Mouse (Mus musculus) brown adipose tissue, adult 24 weeks (tissue): ENCODE results near the gene Pcca. TPM values are rescaled to one million over a fixed set of nuclear protein-coding genes. Genes with fewer than 3 reads are reported as not detected.
"Not testable (repeated sequence)": the region's sequence is repeated elsewhere in the genome, so short reads cannot be mapped to it uniquely, and the experiment has no call there.

ENCODE experiments used
- H3K27ac ChIP-seq: fragments of 200-500 bp; replicated peaks from 2 replicates; pipeline ENCODE4 v1.5.1; 2012; ENCODE audit warnings: low read depth, mild to moderate bottlenecking, low read length
- H3K4me1 ChIP-seq: fragments of 200-500 bp; 2 replicates; pipeline ENCODE4 v1.6.1; 2012; ENCODE audit warnings: low read length, mixed read lengths; ENCODE audit not compliant: control insufficient read depth, insufficient read depth, insufficient read length
- H3K4me3 ChIP-seq: fragments of 200-500 bp; 2 replicates; pipeline ENCODE4 v1.5.1; 2012; ENCODE audit warnings: low read depth, mild to moderate bottlenecking, low read length, moderate library complexity; ENCODE audit not compliant: insufficient read depth
- polyA plus RNA-seq: library from polyadenylated mRNA; stranded (reverse); fragments of >200 nt; gene quantifications from 2 replicates; pipeline ENCODE4 v1.2.4, GENCODE M21; 2012; ENCODE audit not compliant: missing spikeins, insufficient read depth, insufficient read length

Pcca gene
- polyA plus RNA-seq, 1 experiment = 349 TPM

DNA sequence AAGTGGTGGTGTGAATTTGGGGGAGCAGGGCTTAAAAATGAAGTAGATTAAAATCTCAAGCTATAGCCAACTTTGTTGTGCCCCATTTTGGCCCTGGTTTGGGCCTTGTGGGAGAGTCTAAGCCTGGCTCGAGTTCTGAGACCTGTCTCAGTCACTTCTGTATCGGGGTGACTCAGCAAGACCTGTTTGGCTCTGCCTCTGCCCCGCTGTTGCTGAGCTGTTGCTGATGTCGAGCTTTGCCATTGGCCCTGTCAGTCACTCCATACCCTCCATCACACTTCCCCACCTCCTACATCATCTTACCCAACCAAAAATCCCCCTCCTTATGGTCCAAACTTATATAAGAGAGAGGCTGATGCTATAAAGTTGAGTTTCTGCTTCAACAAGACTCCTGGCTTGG lies 5.6 kb upstream of the Pcca start:
- Histone ChIP-seq H3K4me3 (no peak overlapping the region), H3K27ac (no peak overlapping the region), H3K4me1 (no peaks in the 10 kb centered on the region)

DNA sequence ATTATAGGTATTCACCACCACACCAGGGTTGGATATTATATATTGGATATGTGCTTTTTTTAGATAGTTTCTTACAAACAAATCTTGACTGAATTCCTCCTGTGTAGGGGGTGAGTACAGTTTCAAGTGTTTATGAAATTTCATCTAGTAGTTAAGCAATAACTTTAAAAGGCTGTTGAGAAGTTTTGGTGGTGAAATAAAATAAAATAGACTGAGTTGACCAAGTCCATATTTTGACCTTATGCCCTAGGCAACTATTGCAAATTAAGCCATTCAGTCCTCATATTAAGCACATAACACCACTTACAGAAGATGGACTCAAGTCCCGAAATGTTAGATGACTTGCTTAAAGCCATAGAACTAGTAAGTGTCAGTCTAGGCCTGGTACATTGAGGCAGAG lies 1.9 kb downstream of the Pcca start:
- H3K4me3 ChIP-seq = no peak overlapping the region
- H3K27ac ChIP-seq = peak overlapping the region; percentile 68
- H3K4me1 ChIP-seq = peaks cover 5% of the 10 kb centered on the region; the same call in 1 of the 2 replicates

DNA sequence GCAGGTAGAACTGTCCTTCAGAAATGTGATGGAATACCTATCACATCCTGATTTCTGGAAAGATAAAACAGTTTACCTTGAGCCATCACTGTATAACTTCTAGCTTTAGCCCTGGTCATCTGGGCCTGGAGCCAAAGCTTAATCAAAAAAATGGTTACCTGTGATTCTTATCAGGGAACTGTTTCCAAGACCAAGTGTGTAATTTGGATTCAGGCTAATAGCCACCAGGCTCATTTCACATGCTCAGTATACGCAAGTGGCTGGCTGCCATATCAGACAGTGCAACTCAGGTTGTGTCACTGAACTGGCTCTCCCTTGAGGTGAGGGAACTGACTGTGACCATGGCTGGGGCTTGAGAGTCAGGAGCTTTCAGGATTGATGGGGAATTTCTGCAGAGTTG lies 14.3 kb downstream of the Pcca start:
- Histone ChIP-seq H3K27ac (no peak overlapping the region), H3K4me1 (no peaks in the 10 kb centered on the region)

DNA sequence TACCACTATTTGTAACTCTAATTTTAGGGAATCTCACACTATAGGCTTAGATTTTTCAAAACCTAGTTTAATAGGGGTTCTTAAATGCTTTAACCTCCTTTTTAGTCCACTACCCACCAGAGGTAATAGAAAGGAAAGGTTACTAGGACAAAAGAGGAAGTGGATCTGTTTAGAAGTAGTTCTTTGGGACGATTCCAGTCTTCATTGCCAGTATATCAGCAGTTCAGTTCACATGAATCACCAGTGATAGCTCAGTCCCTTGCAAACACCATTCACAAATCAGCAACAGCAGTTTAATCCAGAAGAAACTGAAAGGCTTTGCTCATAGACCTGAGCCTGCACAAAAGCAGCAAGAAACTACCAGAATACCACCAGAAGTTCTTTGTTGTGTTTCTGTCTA lies 14.8 kb downstream of the Pcca start:
- H3K4me3 ChIP-seq = no peak overlapping the region
- H3K4me1 ChIP-seq = no peaks in the 10 kb centered on the region
- no peak overlapping the region for H3K27ac ChIP-seq

More for the DNA sequence above, 14.3 kb downstream of the Pcca start:
- no peak overlapping the region for H3K4me3 ChIP-seq

DNA sequence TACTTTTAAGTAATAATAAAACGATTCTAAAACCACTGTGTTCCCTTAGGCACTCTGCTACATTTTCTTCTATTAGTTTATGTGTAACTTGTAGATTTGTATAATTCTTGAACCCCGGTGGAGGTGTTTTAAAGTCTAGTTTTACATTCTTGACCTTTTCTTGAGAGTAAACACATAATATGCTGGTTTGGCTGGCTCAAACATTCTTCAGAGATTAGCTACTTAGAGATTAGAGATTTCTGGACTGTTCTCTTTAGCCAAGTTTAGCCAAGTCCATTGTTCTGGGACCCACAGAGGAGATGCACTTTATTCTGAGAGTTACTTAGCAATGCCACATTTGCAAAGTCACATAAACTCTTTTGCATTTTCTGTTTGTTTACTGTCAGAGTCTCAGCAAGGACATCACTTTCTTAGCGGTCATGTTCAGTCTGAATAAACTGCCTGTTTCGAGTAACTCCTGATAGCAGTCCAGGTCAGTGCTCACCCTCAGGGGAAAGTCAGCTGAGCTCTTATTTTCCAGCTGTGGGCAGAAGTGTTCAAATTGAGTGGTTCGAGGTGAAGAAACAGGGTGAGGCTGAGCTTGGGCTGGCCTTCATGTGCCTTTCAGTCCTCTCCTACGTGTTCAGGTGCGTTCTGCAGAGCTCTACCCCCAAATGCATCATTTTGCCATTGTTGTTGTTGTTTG lies 18.8 kb downstream of the Pcca start:
- no peak overlapping the region for H3K27ac ChIP-seq
- no peaks in the 10 kb centered on the region for H3K4me1 ChIP-seq
- no peak overlapping the region for H3K4me3 ChIP-seq

DNA sequence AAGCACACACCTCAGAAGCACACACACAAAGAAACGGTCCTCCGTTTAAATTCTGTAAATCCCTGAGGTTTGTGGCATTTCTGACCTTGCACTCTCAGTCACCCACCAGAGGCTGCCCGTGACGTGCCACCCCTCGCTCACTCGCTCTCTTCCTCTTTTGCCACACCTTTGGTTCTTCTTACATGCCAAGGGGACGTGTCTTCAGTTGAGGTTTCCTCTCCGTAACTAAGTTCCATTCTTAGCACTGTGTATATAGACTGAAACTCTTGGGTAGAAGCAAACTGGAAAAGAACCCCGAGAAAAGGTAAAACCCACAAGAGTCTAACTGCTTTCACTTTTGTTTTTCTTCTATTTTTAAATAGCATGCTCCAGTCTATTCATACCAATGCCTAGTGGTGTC lies 23.2 kb downstream of the Pcca start:
- H3K4me1 ChIP-seq = no peaks in the 10 kb centered on the region
- peak overlapping the region; percentile 9; the same call in 1 of the 2 replicates for H3K4me3 ChIP-seq
- no peak overlapping the region for H3K27ac ChIP-seq

DNA sequence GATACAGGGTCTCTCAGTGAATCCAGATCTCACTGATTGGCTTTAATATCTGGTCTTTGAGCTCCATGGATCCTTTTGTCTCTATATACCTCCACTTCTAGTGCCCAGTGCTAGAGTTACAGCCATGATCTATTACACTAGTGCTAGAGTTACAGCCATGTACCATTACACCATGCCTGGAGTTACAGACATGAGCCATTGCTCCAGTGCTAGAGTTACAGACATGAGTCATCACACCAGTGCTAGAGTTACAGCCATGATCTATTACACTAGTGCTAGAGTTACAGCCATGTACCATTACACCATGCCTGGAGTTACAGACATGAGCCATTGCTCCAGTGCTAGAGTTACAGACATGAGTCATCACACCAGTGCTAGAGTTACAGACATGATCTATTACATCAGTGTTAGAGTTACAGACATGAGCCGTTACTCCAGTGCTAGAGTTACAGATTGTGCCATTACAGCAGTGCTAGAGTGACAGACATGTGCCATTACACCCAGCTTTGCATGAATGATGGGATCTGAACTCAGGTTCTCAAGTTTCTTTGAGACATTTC lies 26.8 kb downstream of the Pcca start:
- H3K27ac ChIP-seq = not testable (repeated sequence)

DNA sequence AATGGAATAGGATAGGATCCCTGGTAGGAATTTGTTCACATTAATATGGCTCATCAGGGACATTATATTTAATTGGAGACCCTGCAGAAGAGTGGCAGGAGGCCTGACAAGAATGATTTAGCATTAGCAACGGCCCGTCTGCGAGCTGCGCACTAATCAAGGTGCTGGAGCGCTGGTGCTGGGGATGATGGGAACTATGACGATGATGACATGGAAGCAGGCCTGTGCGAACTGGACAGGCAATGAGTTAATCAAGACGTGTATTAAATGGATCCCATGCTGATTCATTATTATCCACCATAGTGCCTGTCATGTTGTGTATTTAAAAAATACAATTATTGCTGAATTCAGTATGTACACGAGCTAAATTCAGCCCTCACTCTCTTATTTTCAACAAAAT lies 36.7 kb downstream of the Pcca start:
- no peak overlapping the region for H3K4me3 ChIP-seq
- no peaks in the 10 kb centered on the region for H3K4me1 ChIP-seq
- H3K27ac ChIP-seq = no peak overlapping the region

More for the DNA sequence above, 26.8 kb downstream of the Pcca start:
- H3K4me1 ChIP-seq, H3K4me3 ChIP-seq: not testable (repeated sequence)

DNA sequence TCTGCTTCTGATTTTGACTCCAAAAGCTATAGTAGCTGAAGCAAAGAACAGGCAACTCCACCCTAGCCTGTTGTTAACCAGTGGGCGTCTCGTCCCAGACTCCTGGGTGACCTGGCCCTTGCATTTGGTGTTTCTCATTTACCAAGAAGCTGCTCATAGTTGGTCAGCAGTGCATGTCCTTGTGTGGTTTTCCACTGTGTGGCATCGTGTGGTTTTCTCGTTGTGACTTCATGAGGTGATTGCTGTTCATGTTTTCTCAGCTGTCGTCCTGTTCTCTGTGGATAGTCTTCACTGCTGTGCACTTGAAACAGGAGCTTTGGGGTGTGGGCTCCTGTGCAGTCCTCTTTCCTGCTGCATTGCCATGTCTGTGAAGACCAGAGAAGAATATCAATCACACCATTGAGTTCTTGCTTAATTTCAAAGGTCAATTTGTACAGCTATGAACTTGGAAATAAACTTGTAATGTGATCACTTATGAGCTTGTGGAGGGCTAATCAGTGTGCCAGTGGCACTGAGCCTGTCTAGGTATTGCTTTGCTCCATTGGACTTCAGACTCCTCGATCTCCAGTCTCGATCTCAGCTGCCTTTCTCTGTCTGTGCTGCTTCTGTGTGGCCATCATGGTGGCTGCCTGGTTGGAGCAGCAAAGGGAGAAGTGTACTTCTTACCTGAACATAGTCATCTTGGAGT lies 40.1 kb downstream of the Pcca start:
- Histone ChIP-seq H3K27ac (no peak overlapping the region), H3K4me3 (no peak overlapping the region), H3K4me1 (no peaks in the 10 kb centered on the region)

DNA sequence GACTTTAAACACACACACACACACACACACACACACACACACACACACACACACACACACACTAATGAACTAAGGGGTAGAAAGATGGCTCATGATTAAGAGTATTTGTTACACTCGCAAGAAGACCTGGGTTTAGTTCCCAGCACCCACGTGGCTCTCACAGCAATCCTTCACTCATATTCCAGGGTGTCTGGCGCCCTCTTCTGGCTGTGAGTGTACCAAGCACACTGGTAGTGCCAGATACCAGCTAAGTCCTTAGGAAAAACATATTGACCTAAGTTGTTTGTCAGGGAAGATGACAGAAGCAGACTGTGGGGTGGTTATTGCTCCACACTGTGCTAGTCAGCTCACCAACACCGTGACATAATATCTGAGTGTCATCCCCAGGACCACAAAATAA lies 43.7 kb downstream of the Pcca start:
- Histone ChIP-seq H3K4me1 (no peaks in the 10 kb centered on the region), H3K27ac (no peak overlapping the region), H3K4me3 (no peak overlapping the region)

DNA sequence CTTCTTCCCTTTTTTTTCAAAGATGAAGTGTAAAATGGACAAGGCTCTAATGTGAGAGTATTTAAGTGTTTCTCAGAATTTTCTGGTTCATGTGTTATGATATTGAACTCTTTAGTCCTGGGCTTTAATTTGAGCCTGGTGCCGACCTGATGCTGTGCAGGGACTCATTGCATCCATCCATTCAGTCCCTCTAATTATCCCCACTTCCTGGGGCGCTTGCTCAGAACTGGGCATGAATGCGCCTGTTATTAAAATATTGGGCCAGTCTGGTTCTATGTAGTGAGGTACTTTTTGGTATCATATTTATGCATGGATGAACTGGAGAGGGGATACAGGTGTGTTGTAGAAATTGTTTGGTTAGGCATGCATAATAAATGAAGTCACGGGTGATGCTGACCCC lies 47.9 kb downstream of the Pcca start:
- no peak overlapping the region for H3K27ac ChIP-seq
- H3K4me1 ChIP-seq = no peaks in the 10 kb centered on the region
- no peak overlapping the region for H3K4me3 ChIP-seq

DNA sequence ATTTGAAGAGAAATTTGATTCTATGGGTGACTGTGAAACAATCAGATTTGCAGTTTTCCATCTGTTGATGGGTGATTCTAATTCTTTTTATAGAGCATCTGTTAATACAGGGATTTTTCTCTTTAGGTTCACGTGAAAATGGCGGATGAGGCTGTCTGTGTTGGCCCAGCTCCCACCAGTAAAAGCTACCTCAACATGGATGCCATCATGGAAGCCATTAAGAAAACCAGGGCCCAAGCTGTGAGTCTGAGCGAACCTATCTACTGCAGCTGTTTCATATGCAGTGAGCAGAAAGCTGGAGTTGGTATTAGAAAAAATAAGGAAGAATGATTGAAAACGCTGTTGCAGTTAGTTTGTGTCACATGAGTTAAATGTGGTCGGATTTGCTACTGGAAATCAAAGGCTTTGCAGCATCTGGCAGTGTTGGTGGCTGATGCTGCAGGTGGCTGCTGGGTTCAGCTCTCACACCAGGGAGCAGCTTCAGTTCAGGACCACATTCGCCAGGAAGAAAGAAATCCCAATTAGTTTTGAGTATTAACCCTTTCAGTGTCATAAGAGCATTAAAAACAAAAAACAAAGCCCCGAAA lies 48.5 kb downstream of the Pcca start:
- Histone ChIP-seq H3K4me1 (no peaks in the 10 kb centered on the region), H3K27ac (no peak overlapping the region), H3K4me3 (no peak overlapping the region)

DNA sequence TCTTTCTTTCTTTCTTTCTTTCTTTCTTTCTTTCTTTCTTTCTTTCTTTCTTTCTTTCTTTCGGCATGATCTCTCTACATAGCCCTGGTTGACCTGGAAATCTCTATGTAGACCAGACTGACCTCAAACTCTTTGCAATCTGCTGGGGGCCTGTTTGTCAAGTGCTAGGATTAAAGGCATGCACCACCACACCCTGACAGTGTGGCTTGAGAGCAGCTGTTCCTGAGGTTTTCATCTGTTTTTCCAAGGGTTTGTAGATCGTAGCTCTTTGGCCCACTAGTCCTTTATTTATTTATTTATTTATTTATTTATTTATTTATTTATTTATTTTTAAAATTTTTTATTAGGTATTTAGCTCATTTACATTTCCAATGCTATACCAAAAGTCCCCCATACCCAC lies 50.0 kb downstream of the Pcca start:
- H3K4me1 ChIP-seq, H3K4me3 ChIP-seq, H3K27ac ChIP-seq: not testable (repeated sequence)

DNA sequence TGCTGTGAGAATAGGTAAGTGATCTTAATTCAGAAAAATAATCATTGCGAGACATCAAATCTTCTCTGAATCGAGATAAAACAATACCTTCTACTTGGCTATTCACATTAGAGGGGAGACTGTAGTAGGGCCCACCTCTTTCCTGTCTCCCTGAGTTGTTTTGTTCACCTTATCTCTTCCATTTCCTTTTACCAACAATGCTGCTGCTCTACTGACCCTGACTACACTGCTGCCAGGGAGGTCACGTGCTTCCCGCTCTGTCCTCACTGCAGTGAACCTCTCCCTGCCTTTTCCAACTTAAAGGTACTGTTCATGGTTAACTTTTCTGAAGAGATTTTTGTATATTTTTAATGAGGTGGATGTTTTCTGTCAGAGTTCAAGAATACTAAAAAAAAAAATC lies 52.8 kb downstream of the Pcca start:
- H3K27ac ChIP-seq = no peak overlapping the region
- no peaks in the 10 kb centered on the region for H3K4me1 ChIP-seq
- H3K4me3 ChIP-seq = no peak overlapping the region

DNA sequence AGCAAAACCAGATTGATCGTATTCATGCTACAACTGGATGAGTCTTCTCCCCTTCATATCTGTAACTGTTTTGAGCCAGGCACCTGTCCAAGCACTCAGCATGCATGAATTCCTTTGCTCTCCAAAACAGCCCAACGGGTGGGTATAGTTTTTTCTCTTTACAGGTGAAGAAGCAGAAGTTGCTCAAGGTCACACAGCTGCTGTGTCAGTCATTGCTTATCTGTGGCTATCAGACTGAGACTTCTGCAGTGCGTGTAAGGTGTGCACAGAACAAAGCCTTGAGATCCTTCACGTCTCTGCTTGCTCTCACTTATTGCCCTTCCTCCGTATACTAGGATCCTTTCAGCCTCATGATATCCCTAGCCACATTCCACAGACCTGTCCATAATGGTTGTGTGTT lies 63.4 kb downstream of the Pcca start:
- Histone ChIP-seq H3K27ac (no peak overlapping the region), H3K4me1 (no peaks in the 10 kb centered on the region), H3K4me3 (no peak overlapping the region)

DNA sequence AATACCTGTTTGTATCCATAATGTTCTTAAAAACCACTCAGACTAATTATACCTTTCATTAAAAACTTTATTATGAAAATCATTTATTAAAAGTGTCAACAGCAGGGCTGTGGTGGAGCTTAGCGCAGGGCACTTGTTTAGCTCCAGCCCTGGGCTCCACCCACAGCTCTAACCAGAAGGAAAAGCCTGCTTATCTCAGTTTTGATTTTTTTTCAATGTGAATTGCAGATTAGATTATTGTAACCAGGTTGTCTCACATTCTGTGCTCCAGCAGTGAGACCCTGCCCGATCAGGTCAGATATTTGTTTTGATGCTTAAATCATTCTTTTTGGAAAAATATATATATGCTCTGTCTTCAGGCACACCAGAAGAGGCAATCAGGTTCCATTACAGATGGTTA lies 64.7 kb downstream of the Pcca start:
- no peaks in the 10 kb centered on the region for H3K4me1 ChIP-seq
- H3K27ac ChIP-seq = no peak overlapping the region
- no peak overlapping the region for H3K4me3 ChIP-seq
